Mouse (Mus musculus): ENCODE data around the gene Gm16506. TPM values are rescaled to one million over a fixed set of nuclear protein-coding genes. Genes with fewer than 3 reads are reported as not detected.
"Not testable (repeated sequence)": the region's sequence is repeated elsewhere in the genome, so short reads cannot be mapped to it uniquely, and the experiment has no call there.

Gm16506 gene
- not detected in 2 replicates for total RNA-seq (2017)

GRCm38 (mm10) chr14:43727385-43727784 is at the start of gene Gm16506:
Gm16506 (minus strand) TSS chr14:43727485.
- not testable (repeated sequence) for ATAC-seq (replicated peaks; ENCODE audit: low read depth, poor library complexity, severe bottlenecking)

DNA sequence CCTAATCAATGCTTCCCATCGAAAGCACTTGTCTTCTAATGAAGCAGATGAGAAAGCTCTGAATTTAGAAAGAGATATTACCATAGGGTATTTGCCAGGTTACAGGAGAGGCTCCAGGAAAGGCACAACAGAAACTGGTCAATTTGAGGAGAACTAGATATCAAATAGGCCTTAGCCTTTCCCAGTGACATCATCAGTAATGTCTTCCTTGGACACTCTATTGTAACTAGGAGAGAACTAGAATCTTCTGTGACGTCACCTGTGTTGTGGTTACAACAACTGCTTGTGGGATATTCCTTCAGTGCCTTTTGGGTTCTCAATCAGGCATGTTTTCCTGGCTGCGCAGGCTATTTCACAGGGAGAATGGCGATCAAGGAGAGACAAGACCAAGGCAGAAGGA is 20.3 kb upstream of the Gm16506 start, which contains the start of gene Gm6526:
Gene Gm6526 (plus strand): TSS at position 301 of the 400 bp plus-strand sequence.
- not testable (repeated sequence) for ATAC-seq (replicated peaks; ENCODE audit: low read depth, poor library complexity, severe bottlenecking)

GRCm38 (mm10) chr14:43697621-43698020 is 29.7 kb downstream of the Gm16506 start, which contains the start of gene Gm7324:
Gm7324 (plus strand) TSS chr14:43697828.
- not testable (repeated sequence) for ATAC-seq (replicated peaks; ENCODE audit: low read depth, poor library complexity, severe bottlenecking)

GRCm38 (mm10) chr14:43677099-43677498 is 50.2 kb downstream of the Gm16506 start, which contains the start of gene Gm8165:
Gm8165 (minus strand) TSS chr14:43677199.
- ATAC-seq (replicated peaks; ENCODE audit: low read depth, poor library complexity, severe bottlenecking), result not testable (repeated sequence)

Other genes starting within 250 kb of the Gm16506 start
- not detected in 2 replicates for gene Gm5799, start 183.9 kb downstream of the Gm16506 start, total RNA-seq (2017)
- gene Gm17654, start 148.3 kb downstream of the Gm16506 start, total RNA-seq (2017), result not detected in 2 replicates
- gene Gm10375, start 119.5 kb downstream of the Gm16506 start, total RNA-seq (2017), result not detected in 2 replicates
- gene Gm8165, start 50.3 kb downstream of the Gm16506 start, total RNA-seq (2017), result not detected in 2 replicates
- 18.5 and 19.1 TPM in 2 replicates for gene Gm7324, start 29.7 kb downstream of the Gm16506 start, total RNA-seq (2017)
- gene Gm6526, start 20.4 kb upstream of the Gm16506 start, total RNA-seq (2017), result not detected in 2 replicates
- gene Gm8180, start 57.3 kb upstream of the Gm16506 start, total RNA-seq (2017), result not detected in 2 replicates
- gene Ear1, start 148.0 kb upstream of the Gm16506 start, total RNA-seq (2017), result 0.18 TPM in 1 of 2 replicates, not detected in the other
- not detected in 2 replicates for gene Ear10, start 196.1 kb upstream of the Gm16506 start, total RNA-seq (2017)
- gene Gm8113, start 197.9 kb upstream of the Gm16506 start, total RNA-seq (2017), result 8.5 and 9.1 TPM in 2 replicates
- gene Ang5, start 229.6 kb upstream of the Gm16506 start, total RNA-seq (2017), result not detected in 2 replicates